Mouse (Mus musculus): Measurements from ENCODE around the gene Cox20. TPM values are rescaled to one million over a fixed set of nuclear protein-coding genes. Genes with fewer than 3 reads are reported as not detected.
"Not testable (repeated sequence)": the region's sequence is repeated elsewhere in the genome, so short reads cannot be mapped to it uniquely, and the experiment has no call there.

The Cox20 gene
- polyA plus RNA-seq (2014; fragmentation: Nextera tagmentation; extraction: Ambion mirVana): 126 and 133 TPM in 2 replicates

DNA sequence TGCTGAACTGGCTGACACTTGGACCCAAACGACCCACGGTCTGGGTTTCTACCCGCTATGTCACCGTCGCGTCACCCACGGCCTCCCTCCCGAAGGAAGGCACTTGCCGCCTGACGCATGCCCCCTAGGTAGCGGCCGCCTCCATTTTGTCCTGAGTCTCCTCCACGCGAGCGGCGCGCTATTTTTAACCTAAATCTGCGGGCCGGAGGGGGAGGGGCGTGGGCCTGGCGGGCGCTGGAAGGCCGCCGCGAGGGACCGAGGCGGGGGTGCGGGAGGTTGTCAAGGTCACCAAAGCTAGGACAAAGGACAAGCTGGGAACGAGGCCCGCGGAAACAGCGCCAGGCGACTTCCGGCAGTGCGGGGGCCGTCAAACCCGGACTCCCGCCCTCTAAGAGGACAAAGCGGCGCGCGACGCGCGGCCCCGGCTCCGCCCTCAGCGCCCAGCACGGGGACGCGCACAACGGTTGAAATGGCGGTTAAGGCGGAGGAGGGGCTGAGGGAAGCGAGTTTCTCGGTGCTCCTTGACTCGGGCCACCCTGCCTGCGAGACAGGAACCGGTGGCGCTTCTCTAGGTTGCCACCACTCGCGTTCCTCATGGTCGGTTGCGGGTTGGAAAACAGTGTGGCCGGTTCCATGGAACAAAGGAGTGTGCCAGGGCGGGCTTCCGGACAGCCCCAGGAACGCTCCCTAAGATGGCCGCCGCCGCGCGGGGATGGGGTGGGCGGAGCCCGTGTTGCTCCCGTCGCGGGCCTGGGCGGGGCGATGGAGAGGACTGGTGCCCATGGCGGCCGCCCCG lies at the start of gene Cox20:
Cox20 (plus strand) TSS at position 742 of the 796 bp plus-strand sequence.
- peak within 1 kb of the TSS; percentile 87 for H3K4me2 ChIP-seq (ENCODE audit: low read length)
- H3K27me3 ChIP-seq (replicated peaks; ENCODE audit: control insufficient read depth, insufficient read depth, low read length): no peaks in the 10 kb centered on the region
- no peaks in the 10 kb centered on the region for H3K9me3 ChIP-seq (ENCODE audit: control insufficient read depth, low read length)
- DNase-seq (ENCODE audit: low spot score) (peak; percentile 97), ATAC-seq (replicated peaks; ENCODE audit: low FRiP score, low TSS enrichment, low read depth) (peak; percentile 92)
- H3K9ac ChIP-seq (ENCODE audit: low read length): peak within 1 kb of the TSS; percentile 97
- peak within 1 kb of the TSS; percentile 72 for H3K4me3 ChIP-seq (ENCODE audit: low read depth, low read length)
- H3K36me3 ChIP-seq (ENCODE audit: control insufficient read depth, insufficient read depth, low read length): peaks cover 36% of the 10 kb centered on the region
- peaks cover 19% of the 10 kb centered on the region for H3K4me1 ChIP-seq (replicated peaks; ENCODE audit: control insufficient read depth, insufficient read depth, low read length)
- peak within 1 kb of the TSS; percentile 99 for H3K27ac ChIP-seq (ENCODE audit: low read depth)
- under 1% methylated on average over 83 of the region's 83 CpGs for WGBS

- 65% methylated on average over 6 of the region's 6 CpGs for WGBS
- H3K4me1 ChIP-seq (replicated peaks; ENCODE audit: control insufficient read depth, insufficient read depth, low read length): no peaks in the 10 kb centered on the region
- no peaks in the 10 kb centered on the region for H3K36me3 ChIP-seq (ENCODE audit: control insufficient read depth, insufficient read depth, low read length)
- no peak overlapping the region for H3K4me2 ChIP-seq (ENCODE audit: low read length)
- H3K9me3 ChIP-seq (ENCODE audit: control insufficient read depth, low read length): no peaks in the 10 kb centered on the region
- ATAC-seq (replicated peaks; ENCODE audit: low FRiP score, low TSS enrichment, low read depth) (no peak), DNase-seq (ENCODE audit: low spot score) (no peak)
- H3K27me3 ChIP-seq (replicated peaks; ENCODE audit: control insufficient read depth, insufficient read depth, low read length): no peaks in the 10 kb centered on the region
- no peak overlapping the region for H3K27ac ChIP-seq (ENCODE audit: low read depth)
- H3K9ac ChIP-seq (ENCODE audit: low read length): no peak overlapping the region
- no peak overlapping the region for H3K4me3 ChIP-seq (ENCODE audit: low read depth, low read length)
Measured at GRCm38 (mm10) chr1:178270635-178271034, 48.3 kb upstream of the Cox20 start.

DNA sequence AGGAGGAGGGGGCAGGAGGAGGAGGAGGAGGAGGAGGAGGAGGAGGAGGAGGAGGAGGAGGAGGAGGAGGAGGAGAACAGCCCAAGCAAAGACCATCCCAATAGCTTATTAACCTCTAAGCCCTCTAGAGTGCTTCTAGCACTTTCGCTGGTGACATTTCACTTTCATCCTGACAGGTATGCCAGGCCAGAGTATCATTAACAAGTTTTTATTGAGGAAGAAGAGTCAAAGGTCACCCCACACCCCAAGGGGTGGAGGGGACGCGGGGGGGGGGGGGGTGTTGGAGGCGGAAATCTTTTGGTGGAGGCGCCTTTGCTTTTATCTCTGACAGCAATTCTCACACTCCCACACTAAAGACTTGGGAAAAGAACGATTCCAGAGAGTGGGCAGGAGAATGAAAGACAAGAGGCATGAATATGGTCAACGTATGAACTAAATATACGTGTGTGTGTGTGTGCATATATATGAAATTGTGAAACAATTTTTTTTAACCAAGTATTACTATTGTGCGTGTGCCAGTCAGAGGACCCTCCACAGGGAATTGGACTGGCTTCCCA lies 43.7 kb upstream of the Cox20 start:
- ATAC-seq (replicated peaks; ENCODE audit: low FRiP score, low TSS enrichment, low read depth): peak; percentile 25
- DNase-seq (ENCODE audit: low spot score): no peak
- peak overlapping the region; percentile 53 for H3K4me3 ChIP-seq (ENCODE audit: low read depth, low read length)

GRCm38 (mm10) chr1:178275738-178276053 lies 43.2 kb upstream of the Cox20 start:
- 8% methylated on average over 11 of the region's 11 CpGs for WGBS
- no peak overlapping the region for H3K27ac ChIP-seq (ENCODE audit: low read depth)
- peak overlapping the region; percentile 47 for H3K4me2 ChIP-seq (ENCODE audit: low read length)
- H3K4me1 ChIP-seq (replicated peaks; ENCODE audit: control insufficient read depth, insufficient read depth, low read length): 0 out of 2 replicates have a peak, but pooled peaks cover 3% of the 10 kb centered on the region
- DNase-seq (ENCODE audit: low spot score) (peak; percentile 85), ATAC-seq (replicated peaks; ENCODE audit: low FRiP score, low TSS enrichment, low read depth) (peak; percentile 63)
- H3K27me3 ChIP-seq (replicated peaks; ENCODE audit: control insufficient read depth, insufficient read depth, low read length): no peaks in the 10 kb centered on the region
- H3K4me3 ChIP-seq (ENCODE audit: low read depth, low read length): peak overlapping the region; percentile 53
- no peaks in the 10 kb centered on the region for H3K36me3 ChIP-seq (ENCODE audit: control insufficient read depth, insufficient read depth, low read length)
- no peaks in the 10 kb centered on the region for H3K9me3 ChIP-seq (ENCODE audit: control insufficient read depth, low read length)
- H3K9ac ChIP-seq (ENCODE audit: low read length): peak overlapping the region; percentile 64

More for the DNA sequence above, 43.7 kb upstream of the Cox20 start:
- Histone ChIP-seq H3K27ac (ENCODE audit: low read depth) (no peak overlapping the region), H3K27me3 (replicated peaks; ENCODE audit: control insufficient read depth, insufficient read depth, low read length) (no peaks in the 10 kb centered on the region), H3K4me1 (replicated peaks; ENCODE audit: control insufficient read depth, insufficient read depth, low read length) (0 out of 2 replicates have a peak, but pooled peaks cover 3% of the 10 kb centered on the region), H3K9ac (ENCODE audit: low read length) (no peak overlapping the region), H3K4me2 (ENCODE audit: low read length) (peak overlapping the region; percentile 47), H3K36me3 (ENCODE audit: control insufficient read depth, insufficient read depth, low read length) (no peaks in the 10 kb centered on the region), H3K9me3 (ENCODE audit: control insufficient read depth, low read length) (no peaks in the 10 kb centered on the region)
- 29% methylated on average over 9 of the region's 9 CpGs for WGBS

DNA sequence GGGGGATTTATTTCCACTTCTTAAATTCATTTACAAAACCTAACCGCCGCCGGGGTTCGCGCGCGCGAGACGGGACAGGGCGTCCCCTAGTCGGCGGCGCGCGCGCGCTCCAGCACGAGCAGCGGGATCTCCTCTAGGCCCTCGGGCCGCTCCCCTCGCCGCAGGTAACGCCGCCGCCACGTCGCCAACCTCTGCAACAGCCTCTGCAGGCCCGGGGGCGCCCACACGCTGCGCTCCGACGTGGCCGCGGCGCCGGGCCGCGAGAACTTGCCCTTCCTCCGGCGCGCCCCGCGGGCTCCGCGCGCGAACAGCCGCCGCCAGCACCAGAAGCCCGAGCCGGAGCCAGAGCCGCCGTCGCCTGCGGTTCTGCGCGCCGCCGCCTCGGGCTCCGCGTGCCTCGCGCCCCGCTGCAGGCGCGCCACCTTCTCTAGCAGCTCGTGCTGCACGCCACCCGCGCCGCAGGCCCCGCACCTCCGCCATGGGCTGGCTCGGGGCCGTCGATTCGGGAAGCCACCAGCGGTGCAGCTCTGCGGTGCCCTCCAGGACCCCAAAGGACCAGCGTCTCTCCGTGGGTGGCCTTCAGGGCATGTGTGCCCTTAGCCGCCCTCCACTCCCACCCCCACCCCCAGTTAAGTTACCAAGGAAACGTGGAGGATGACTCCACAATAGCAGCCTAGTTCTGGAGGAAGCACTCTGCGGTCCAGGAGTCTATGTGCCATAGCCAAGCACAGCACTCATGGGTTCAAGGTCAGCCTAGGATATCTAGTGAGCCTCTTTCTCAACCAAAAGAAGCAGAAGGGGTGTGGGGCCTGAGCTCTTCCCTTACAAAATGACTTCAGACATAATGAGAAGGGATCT lies 42.6 kb upstream of the Cox20 start:
- Histone ChIP-seq H3K4me3 (ENCODE audit: low read depth, low read length) (peak overlapping the region; percentile 53), H3K4me1 (replicated peaks; ENCODE audit: control insufficient read depth, insufficient read depth, low read length) (0 out of 2 replicates have a peak, but pooled peaks cover 3% of the 10 kb centered on the region), H3K9me3 (ENCODE audit: control insufficient read depth, low read length) (no peaks in the 10 kb centered on the region), H3K27me3 (replicated peaks; ENCODE audit: control insufficient read depth, insufficient read depth, low read length) (no peaks in the 10 kb centered on the region), H3K9ac (ENCODE audit: low read length) (peak overlapping the region; percentile 64), H3K4me2 (ENCODE audit: low read length) (peak overlapping the region; percentile 47), H3K36me3 (ENCODE audit: control insufficient read depth, insufficient read depth, low read length) (no peaks in the 10 kb centered on the region), H3K27ac (ENCODE audit: low read depth) (0 out of 2 replicates have a peak overlapping the region, but pooled peaks have one; percentile 10)
- under 1% methylated on average over 87 of the region's 87 CpGs for WGBS
- peak; percentile 82 for DNase-seq (ENCODE audit: low spot score)
- peak; percentile 84 for ATAC-seq (replicated peaks; ENCODE audit: low FRiP score, low TSS enrichment, low read depth)

GRCm38 (mm10) chr1:178283314-178283713 lies 35.6 kb upstream of the Cox20 start:
- H3K36me3 ChIP-seq (ENCODE audit: control insufficient read depth, insufficient read depth, low read length); H3K4me3 ChIP-seq (ENCODE audit: low read depth, low read length); ATAC-seq (replicated peaks; ENCODE audit: low FRiP score, low TSS enrichment, low read depth); H3K27me3 ChIP-seq (replicated peaks; ENCODE audit: control insufficient read depth, insufficient read depth, low read length); H3K4me1 ChIP-seq (replicated peaks; ENCODE audit: control insufficient read depth, insufficient read depth, low read length); H3K9me3 ChIP-seq (ENCODE audit: control insufficient read depth, low read length); H3K27ac ChIP-seq (ENCODE audit: low read depth); DNase-seq (ENCODE audit: low spot score); H3K4me2 ChIP-seq (ENCODE audit: low read length); H3K9ac ChIP-seq (ENCODE audit: low read length): not testable (repeated sequence)
- WGBS: 83% methylated on average over 3 of the region's 3 CpGs

DNA sequence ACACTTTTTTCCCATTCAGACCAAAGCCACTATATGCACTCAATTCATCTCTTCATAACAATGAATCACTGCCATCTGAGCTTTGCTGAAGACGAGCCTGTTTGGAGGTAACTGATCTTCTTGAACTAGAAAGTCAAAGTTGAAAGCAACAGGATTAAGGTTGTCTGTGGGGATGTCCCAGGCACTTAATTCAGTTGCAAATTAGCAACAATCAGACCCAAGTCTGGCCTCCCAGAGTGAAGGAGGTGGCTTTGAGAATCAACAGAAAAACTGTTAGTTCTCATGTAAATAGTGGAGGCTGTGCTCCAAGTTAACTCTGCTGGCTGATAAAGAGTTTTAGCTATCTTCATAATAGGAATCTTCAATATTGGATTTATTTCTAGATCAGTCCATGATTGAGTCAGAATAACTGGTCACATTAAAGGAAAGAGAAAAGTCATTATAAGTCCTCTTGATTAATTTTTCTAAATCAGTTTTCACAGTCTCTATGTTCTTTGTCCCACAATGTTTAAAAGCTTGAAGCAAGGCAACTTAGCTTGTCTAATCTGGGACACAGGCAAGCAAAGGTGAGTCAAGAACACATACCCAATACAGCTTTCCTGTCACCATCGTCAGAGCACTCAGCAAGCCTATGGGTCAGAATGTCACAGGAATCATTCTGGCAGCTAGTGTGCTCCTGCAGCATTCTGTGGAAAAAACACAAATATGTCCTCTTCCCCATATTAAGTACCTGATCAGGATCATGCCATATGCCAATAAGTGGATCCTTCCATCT lies 34.8 kb upstream of the Cox20 start:
- H3K4me2 ChIP-seq (ENCODE audit: low read length): no peak overlapping the region
- no peaks in the 10 kb centered on the region for H3K4me1 ChIP-seq (replicated peaks; ENCODE audit: control insufficient read depth, insufficient read depth, low read length)
- DNase-seq (ENCODE audit: low spot score): no peak
- no peak overlapping the region for H3K4me3 ChIP-seq (ENCODE audit: low read depth, low read length)
- WGBS: 75% methylated on average over 2 of the region's 2 CpGs
- no peaks in the 10 kb centered on the region for H3K27me3 ChIP-seq (replicated peaks; ENCODE audit: control insufficient read depth, insufficient read depth, low read length)
- ATAC-seq (replicated peaks; ENCODE audit: low FRiP score, low TSS enrichment, low read depth): no peak
- H3K9me3 ChIP-seq (ENCODE audit: control insufficient read depth, low read length): no peaks in the 10 kb centered on the region
- no peak overlapping the region for H3K9ac ChIP-seq (ENCODE audit: low read length)
- H3K36me3 ChIP-seq (ENCODE audit: control insufficient read depth, insufficient read depth, low read length): no peaks in the 10 kb centered on the region
- H3K27ac ChIP-seq (ENCODE audit: low read depth): no peak overlapping the region
